Mouse (Mus musculus): ENCODE results near the gene Setx. TPM values are rescaled to one million over a fixed set of nuclear protein-coding genes. Genes with fewer than 3 reads are reported as not detected.
A peak's percentile ranks its signal among the peaks of the same experiment; 100 is the strongest.
"Not testable (repeated sequence)": the region's sequence is repeated elsewhere in the genome, so short reads cannot be mapped to it uniquely, and the experiment has no call there.

Setx gene
- polyA plus RNA-seq (2015; fragmentation: Nextera tagmentation; extraction: Ambion mirVana) = 3.3 and 3.6 TPM in 2 replicates

DNA sequence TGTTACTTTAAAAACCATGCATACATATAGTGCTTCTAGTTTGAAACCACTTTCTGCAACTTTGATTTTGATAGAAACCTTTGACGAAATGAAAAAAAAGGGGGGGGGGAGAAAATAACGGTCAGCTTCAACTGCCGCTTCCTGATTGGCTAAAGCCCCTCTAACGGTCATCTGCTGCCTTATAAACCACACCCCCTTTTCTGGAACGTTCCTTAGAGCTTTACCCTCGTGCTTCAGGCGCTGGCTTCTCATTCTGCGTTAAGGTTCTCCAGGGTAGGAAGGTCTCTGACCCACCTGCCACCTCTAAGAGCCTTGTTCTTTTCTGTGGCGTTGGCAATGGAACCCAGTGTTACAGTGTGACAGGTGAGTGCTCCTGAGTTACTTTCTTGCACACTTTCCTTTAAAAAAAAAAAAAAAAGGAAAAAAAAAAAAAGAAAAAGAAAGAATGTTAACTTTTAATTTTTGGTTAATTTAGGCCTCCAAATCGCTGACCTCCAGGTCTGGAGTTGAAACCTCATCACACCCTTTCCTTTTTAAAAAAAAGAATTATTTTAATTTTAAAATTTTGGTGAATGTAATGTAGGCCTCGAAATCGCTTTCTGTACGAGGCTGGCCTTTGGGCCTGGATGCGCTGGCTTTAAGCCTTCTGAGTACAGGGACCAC is at the start of gene Setx:
Gene Setx (plus strand): TSS at position 275 of the 663 bp plus-strand sequence.
- no peaks in the 10 kb centered on the region for H3K9me3 ChIP-seq (replicated peaks)
- H3K27ac ChIP-seq (replicated peaks) = peak within 1 kb of the TSS; percentile 95
- WGBS (ENCODE audit: insufficient replicate concordance) = 62% methylated on average over 14 of the region's 14 CpGs
- peaks cover 20% of the 10 kb centered on the region for H3K4me1 ChIP-seq (replicated peaks)
- H3K4me2 ChIP-seq = peak within 1 kb of the TSS; percentile 86
- no peaks in the 10 kb centered on the region for H3K27me3 ChIP-seq
- peaks cover 8% of the 10 kb centered on the region; the same call in 1 of the 2 replicates for H3K36me3 ChIP-seq (replicated peaks)
- ATAC-seq (ENCODE audit: insufficient read depth) = no peak
- peak within 1 kb of the TSS; percentile 91 for H3K4me3 ChIP-seq (replicated peaks)
- peak within 1 kb of the TSS; percentile 86 for H3K9ac ChIP-seq

DNA sequence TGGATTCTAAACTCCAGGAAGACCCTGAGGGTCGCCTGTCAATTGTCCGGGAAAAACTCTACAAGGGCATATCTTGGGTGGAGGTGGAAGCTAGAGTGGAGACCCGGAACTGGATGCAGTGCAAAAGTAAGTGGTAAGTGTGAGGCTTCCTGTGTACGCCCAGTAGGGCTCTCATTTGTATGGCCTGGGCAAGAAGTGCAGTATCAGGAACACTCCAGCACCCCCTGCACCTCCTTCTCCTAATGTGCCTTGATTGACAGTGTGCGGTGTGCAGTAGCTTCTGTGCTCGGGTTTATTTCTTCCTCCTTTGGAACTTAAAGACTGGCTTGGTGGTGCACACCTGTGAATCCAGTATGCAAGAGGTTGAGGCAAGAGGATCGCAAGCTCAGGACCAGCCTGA is 49.3 kb upstream of the Setx start:
- 80% methylated on average over 7 of the region's 7 CpGs for WGBS (ENCODE audit: insufficient replicate concordance)
- Histone ChIP-seq H3K9me3 (replicated peaks) (no peaks in the 10 kb centered on the region), H3K27ac (replicated peaks) (no peak overlapping the region), H3K4me1 (replicated peaks) (no peaks in the 10 kb centered on the region), H3K36me3 (replicated peaks) (peaks cover 85% of the 10 kb centered on the region), H3K4me2 (no peak overlapping the region), H3K4me3 (replicated peaks) (no peak overlapping the region), H3K9ac (no peak overlapping the region), H3K27me3 (no peaks in the 10 kb centered on the region)
- ATAC-seq (ENCODE audit: insufficient read depth) = no peak

DNA sequence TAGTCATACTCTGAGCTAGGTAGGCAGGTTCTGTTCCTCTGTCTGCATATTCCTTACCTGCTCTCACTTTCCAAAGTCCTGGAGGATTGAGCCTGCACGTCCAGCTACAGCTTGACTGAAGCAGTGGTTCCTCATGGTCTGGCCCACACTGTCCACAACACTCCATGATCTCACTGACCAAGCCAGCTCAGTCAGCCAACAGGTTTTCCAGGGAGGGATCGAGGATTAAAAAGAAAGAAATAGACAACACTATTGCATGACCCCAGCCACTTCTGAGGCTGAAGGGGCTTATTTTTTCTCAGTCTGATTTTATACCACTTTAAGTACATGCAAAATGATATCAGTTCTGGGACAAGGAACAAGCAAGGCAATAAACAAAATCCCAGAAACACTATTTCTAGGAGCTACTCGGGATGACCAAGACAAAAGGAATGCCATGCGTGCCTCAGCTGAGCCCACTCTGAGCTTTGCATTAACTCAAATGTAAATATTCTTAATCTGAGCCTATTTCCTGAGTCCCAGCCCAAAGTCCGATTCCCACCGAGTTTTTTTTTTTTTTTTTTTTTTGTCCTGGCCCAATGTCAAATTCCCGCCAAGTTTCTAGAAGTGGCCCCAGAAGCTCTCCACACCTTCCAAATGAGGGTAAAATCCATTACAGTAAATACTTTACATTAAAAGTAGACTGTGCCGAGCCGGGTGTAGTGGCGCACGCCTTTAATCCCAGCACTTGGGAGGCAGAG is 48.5 kb upstream of the Setx start:
- 77% methylated on average over 11 of the region's 11 CpGs for WGBS (ENCODE audit: insufficient replicate concordance)
- Histone ChIP-seq H3K4me1 (replicated peaks) (no peaks in the 10 kb centered on the region), H3K27ac (replicated peaks) (no peak overlapping the region), H3K36me3 (replicated peaks) (peaks cover 87% of the 10 kb centered on the region), H3K9ac (no peak overlapping the region), H3K4me2 (no peak overlapping the region), H3K9me3 (replicated peaks) (no peaks in the 10 kb centered on the region), H3K27me3 (no peaks in the 10 kb centered on the region), H3K4me3 (replicated peaks) (no peak overlapping the region)
- ATAC-seq (ENCODE audit: insufficient read depth) = no peak

DNA sequence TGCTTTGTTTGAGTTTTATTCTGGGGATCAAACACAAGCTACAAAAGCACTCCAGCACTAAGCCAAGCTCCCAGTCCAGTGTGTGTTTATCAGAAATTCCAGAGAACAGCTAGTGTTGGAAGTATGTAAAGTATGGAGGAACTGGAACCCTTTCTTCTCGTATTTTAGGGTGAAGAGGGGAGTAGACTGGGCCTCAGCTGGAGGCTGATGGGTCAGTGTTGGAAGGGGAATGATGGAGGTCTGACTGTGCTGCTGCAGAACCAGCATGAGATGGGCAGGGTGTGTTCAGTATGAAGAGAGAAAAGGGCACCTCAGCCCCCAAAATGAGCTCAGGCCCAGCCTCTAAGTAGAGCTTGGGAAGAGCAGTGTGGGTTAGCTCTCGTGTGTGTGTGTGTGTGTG is 47.8 kb upstream of the Setx start:
- Histone ChIP-seq H3K27me3 (no peaks in the 10 kb centered on the region), H3K4me3 (replicated peaks) (no peak overlapping the region), H3K36me3 (replicated peaks) (peaks cover 87% of the 10 kb centered on the region), H3K4me1 (replicated peaks) (no peaks in the 10 kb centered on the region), H3K9me3 (replicated peaks) (no peaks in the 10 kb centered on the region), H3K4me2 (no peak overlapping the region), H3K9ac (no peak overlapping the region), H3K27ac (replicated peaks) (no peak overlapping the region)
- WGBS (ENCODE audit: insufficient replicate concordance) = 73% methylated on average over 2 of the region's 2 CpGs
- no peak for ATAC-seq (ENCODE audit: insufficient read depth)

DNA sequence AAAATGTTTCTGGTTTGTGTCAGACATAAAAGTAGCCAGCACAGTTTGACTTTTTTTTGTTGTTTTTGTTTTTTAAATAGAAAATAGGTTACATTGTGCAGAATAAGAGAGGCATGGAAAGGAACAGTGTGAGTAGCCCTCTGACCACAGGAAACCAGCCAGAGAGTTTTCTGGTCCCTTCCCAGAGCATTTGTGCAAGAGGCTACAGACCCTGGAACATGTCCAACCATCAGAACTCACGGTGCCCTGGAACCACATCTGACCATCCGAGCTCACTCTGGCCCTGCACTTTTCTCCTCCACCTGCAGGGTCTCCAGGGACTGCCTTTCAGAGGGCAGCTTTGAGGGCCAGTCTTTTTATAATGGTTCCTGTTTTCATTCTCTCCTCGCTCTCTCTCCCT is 42.0 kb upstream of the Setx start:
- H3K36me3 ChIP-seq (replicated peaks) = peaks cover 89% of the 10 kb centered on the region
- H3K27ac ChIP-seq (replicated peaks) = no peak overlapping the region
- no peak for ATAC-seq (ENCODE audit: insufficient read depth)
- H3K4me1 ChIP-seq (replicated peaks) = no peaks in the 10 kb centered on the region
- H3K27me3 ChIP-seq = no peaks in the 10 kb centered on the region
- no peak overlapping the region for H3K4me3 ChIP-seq (replicated peaks)
- no peaks in the 10 kb centered on the region for H3K9me3 ChIP-seq (replicated peaks)
- H3K9ac ChIP-seq = no peak overlapping the region
- WGBS (ENCODE audit: insufficient replicate concordance) = 73% methylated on average over 3 of the region's 3 CpGs
- H3K4me2 ChIP-seq = no peak overlapping the region

DNA sequence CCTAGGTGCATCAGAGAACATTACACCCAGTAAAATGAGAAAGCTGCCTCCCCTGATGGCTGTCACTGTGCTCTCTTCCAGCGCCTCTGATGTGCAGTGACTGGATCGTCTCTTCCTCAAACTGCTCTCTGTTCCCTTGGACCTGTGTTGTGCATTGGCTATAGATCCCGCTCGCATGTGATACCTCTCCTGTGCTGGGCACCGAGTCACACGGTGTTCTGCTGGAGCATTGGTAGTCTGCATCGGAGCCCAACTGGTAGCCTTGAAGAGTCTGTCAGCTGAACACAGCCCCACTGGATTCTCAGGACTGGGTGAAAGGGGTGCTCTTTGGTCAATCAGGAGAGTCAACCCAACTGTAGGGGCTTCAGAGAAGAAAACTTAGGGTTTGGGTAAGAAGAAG is 38.0 kb upstream of the Setx start:
- H3K4me2 ChIP-seq = no peak overlapping the region
- H3K27ac ChIP-seq (replicated peaks) = no peak overlapping the region
- H3K4me3 ChIP-seq (replicated peaks) = no peak overlapping the region
- WGBS (ENCODE audit: insufficient replicate concordance) = 85% methylated on average over 7 of the region's 7 CpGs
- no peaks in the 10 kb centered on the region for H3K9me3 ChIP-seq (replicated peaks)
- peaks cover 55% of the 10 kb centered on the region for H3K36me3 ChIP-seq (replicated peaks)
- no peak for ATAC-seq (ENCODE audit: insufficient read depth)
- H3K4me1 ChIP-seq (replicated peaks) = no peaks in the 10 kb centered on the region
- H3K27me3 ChIP-seq = no peaks in the 10 kb centered on the region
- no peak overlapping the region for H3K9ac ChIP-seq

DNA sequence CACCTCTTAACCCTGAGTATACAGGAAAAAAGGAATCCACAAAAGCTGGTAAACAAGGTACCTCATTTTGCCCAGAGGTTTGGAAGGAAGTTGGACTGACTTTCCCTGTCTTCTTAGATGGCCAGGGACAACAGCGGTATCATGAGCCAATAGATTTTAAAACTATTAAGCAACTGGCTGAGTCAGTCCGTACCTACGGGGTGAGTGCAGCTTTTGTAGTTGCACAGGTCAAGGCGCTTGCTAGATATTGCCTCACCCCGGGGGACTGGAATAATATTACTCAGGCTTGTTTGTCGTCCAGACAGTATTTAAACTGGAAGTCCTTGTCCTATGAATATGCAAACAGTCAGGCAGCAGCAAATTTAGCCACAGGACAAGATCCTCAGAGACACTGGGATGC is 34.7 kb upstream of the Setx start:
- not testable (repeated sequence) for H3K27me3 ChIP-seq; H3K4me1 ChIP-seq (replicated peaks); ATAC-seq (ENCODE audit: insufficient read depth); H3K9ac ChIP-seq; H3K9me3 ChIP-seq (replicated peaks); H3K4me3 ChIP-seq (replicated peaks); H3K4me2 ChIP-seq; H3K27ac ChIP-seq (replicated peaks)
- WGBS (ENCODE audit: insufficient replicate concordance) = 67% methylated on average over 6 of the region's 6 CpGs
- peaks cover 24% of the 10 kb centered on the region for H3K36me3 ChIP-seq (replicated peaks)

DNA sequence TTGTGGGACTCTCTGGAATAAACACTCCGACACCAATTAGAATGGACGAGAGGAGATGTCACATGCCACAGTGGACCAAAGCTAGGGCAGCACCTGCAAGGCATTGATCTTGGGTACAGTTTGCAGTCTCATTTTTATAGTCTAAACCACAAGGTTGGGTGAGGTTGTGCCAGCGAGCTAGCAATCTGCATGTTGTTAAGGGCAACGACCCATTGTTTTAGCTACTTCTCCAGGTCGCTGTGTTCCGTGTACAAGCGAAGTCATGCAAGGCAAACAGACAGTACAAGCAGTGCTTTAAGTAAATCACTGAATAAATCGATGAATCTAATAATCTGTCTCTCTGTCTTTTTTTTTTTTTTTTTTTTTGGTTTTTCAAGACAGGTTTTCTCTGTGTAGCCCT is 28.3 kb upstream of the Setx start:
- ATAC-seq (ENCODE audit: insufficient read depth) = no peak
- 73% methylated on average over 8 of the region's 8 CpGs for WGBS (ENCODE audit: insufficient replicate concordance)

DNA sequence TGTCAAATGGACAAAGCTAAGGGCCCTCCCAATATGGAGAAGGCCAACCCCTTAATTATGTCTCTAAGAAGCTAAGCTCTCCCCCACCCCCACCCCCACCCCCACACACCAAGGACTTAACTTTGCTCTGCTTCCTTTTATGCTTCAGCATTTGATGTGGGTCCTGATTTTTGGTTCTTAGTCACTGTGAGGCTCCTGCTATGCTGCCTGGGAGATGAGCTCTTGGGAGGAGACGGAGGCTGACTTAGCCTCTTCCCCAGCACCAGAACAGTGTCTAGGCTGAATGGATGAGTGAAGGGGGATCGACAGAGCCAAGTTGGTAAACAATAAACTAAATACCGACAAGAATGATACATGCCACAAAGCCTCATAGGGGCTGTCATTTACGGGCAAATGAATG is 27.2 kb upstream of the Setx start:
- no peaks in the 10 kb centered on the region for H3K27me3 ChIP-seq
- ATAC-seq (ENCODE audit: insufficient read depth) = no peak

More for the DNA sequence above, 28.3 kb upstream of the Setx start:
- Histone ChIP-seq H3K4me1 (replicated peaks) (no peaks in the 10 kb centered on the region), H3K27ac (replicated peaks) (no peak overlapping the region), H3K4me2 (no peak overlapping the region), H3K9ac (no peak overlapping the region), H3K27me3 (no peaks in the 10 kb centered on the region), H3K4me3 (replicated peaks) (no peak overlapping the region), H3K36me3 (replicated peaks) (no peaks in the 10 kb centered on the region), H3K9me3 (replicated peaks) (no peaks in the 10 kb centered on the region)

DNA sequence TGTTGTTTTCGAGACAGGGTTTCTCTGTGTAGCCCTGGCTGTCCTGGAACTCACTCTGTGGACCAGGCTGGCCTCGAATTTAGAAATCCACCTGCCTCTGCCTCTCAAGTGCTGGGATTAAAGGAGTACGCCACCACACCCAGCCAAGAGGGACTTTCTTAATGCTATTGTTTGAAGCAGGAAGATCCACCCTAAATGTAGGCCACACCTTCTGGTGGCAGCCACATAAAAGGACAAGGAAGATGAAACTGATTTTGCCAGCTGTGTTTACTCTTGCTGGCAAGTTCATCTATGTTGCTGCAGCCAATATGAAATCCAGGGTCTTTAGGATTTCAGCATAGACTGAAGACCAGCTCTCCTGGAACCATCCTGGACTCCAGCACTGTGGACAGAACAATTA is 26.5 kb upstream of the Setx start:
- Histone ChIP-seq H3K36me3 (replicated peaks) (no peaks in the 10 kb centered on the region), H3K9me3 (replicated peaks) (no peaks in the 10 kb centered on the region), H3K27ac (replicated peaks) (no peak overlapping the region), H3K4me1 (replicated peaks) (no peaks in the 10 kb centered on the region), H3K27me3 (no peaks in the 10 kb centered on the region), H3K4me2 (no peak overlapping the region), H3K4me3 (replicated peaks) (no peak overlapping the region), H3K9ac (no peak overlapping the region)
- 63% methylated on average over 3 of the region's 3 CpGs for WGBS (ENCODE audit: insufficient replicate concordance)
- ATAC-seq (ENCODE audit: insufficient read depth) = no peak

More for the DNA sequence above, 27.2 kb upstream of the Setx start:
- no peaks in the 10 kb centered on the region for H3K4me1 ChIP-seq (replicated peaks)
- H3K9ac ChIP-seq = no peak overlapping the region
- 52% methylated on average over 4 of the region's 4 CpGs for WGBS (ENCODE audit: insufficient replicate concordance)
- H3K4me3 ChIP-seq (replicated peaks) = no peak overlapping the region
- H3K9me3 ChIP-seq (replicated peaks) = no peaks in the 10 kb centered on the region
- H3K36me3 ChIP-seq (replicated peaks) = no peaks in the 10 kb centered on the region
- no peak overlapping the region for H3K27ac ChIP-seq (replicated peaks)
- no peak overlapping the region for H3K4me2 ChIP-seq

DNA sequence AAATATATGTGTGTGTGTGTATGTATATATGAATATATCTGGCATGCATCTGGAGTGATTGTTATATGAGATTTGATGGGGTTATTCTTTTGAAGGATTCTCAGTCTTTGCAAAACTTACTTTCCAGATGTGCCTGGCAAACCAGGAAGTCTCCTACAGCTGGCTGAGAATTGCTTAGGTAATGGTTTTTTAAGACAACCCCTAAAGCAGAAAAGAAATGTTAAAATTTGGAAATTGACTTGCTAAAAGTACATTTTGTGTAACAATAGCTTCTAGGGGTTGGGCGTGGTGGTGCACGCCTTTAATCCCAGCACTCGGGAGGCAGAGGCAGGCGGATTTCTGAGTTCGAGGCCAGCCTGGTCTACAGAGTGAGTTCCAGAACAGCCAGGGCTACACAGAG is 26.0 kb upstream of the Setx start:
- not testable (repeated sequence) for H3K9ac ChIP-seq; H3K27ac ChIP-seq (replicated peaks); H3K9me3 ChIP-seq (replicated peaks); H3K36me3 ChIP-seq (replicated peaks); H3K4me1 ChIP-seq (replicated peaks); H3K27me3 ChIP-seq; H3K4me2 ChIP-seq; ATAC-seq (ENCODE audit: insufficient read depth); H3K4me3 ChIP-seq (replicated peaks)
- 77% methylated on average over 5 of the region's 5 CpGs for WGBS (ENCODE audit: insufficient replicate concordance)

Data from liver, embryonic 15.5 days (tissue).